Mouse (Mus musculus) embryonic fibroblast, embryonic 13.5 days (primary cell): ENCODE results near the gene Gm20388. TPM values are rescaled to one million over a fixed set of nuclear protein-coding genes. Genes with fewer than 3 reads are reported as not detected.
A peak's percentile ranks its signal among the peaks of the same experiment; 100 is the strongest.

ENCODE experiments used
- H3K27ac ChIP-seq: 2 replicates; pipeline ENCODE4 v1.5.1; 2012; ENCODE audit warnings: low read length, control low read depth, inconsistent platforms; ENCODE audit not compliant: insufficient read depth
- H3K4me1 ChIP-seq: 2 replicates; pipeline ENCODE4 v1.6.1; 2011; ENCODE audit warnings: low read length; ENCODE audit not compliant: control insufficient read depth, insufficient read depth
- H3K4me3 ChIP-seq: 2 replicates; pipeline ENCODE4 v1.5.1; 2011; ENCODE audit warnings: mild to moderate bottlenecking, control low read depth, low read length; ENCODE audit not compliant: insufficient read depth
- CTCF ChIP-seq: IDR thresholded peaks from 2 replicates; pipeline ENCODE4 v1.5.1; 2011; ENCODE audit warnings: mild to moderate bottlenecking, control low read depth, low read length, moderate library complexity, borderline replicate concordance; ENCODE audit not compliant: insufficient read depth
- POLR2A ChIP-seq: IDR thresholded peaks from 2 replicates; pipeline ENCODE4 v1.6.1; 2011; ENCODE audit warnings: low read depth, mild to moderate bottlenecking, control low read depth, low read length, moderate library complexity
- polyA plus RNA-seq: library from polyadenylated mRNA; stranded (reverse); fragments of >200 nt; gene quantifications from 2 replicates; pipeline ENCODE4 v1.2.4, GENCODE M21; 2011; ENCODE audit warnings: low read depth; ENCODE audit not compliant: missing spikeins, insufficient read length

Gm20388 gene
- polyA plus RNA-seq, 1 experiment: 82.8 TPM

- Histone ChIP-seq H3K4me3 (no peak overlapping the region), H3K27ac (no peak overlapping the region), H3K4me1 (0 out of 2 replicates have a peak, but pooled peaks cover 7% of the 10 kb centered on the region)
- TF ChIP-seq CTCF (no peak), POLR2A (no peak)
Measured at GRCm38 (mm10) chr8:124312228-124312627, 4401.6 kb downstream of the Gm20388 start.

DNA sequence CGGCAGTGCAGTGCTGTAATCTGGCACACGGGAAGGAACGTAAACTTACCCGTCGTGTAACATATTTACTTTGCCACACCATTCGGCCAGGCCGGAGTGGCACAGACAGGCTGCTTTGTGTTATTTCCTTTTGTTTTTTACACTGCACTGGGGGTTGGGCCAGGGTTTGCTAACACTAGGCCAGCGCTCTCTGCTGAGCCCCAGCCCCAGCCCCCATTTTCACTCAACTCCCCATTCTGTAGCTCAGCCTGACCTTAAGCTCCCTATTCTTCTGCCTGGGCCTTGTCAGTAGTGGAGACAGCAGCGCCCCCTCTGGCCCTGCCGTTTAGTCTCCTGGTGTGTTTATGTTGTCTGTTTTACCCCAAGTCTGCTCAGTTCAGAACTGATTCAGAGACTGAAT, 4404.2 kb downstream of the Gm20388 start:
- TF ChIP-seq POLR2A (no peak), CTCF (0 out of 2 replicates have a peak, but pooled peaks have one; percentile 4)
- H3K4me1 ChIP-seq: 0 out of 2 replicates have a peak, but pooled peaks cover 11% of the 10 kb centered on the region
- H3K27ac ChIP-seq: no peak overlapping the region
- no peak overlapping the region for H3K4me3 ChIP-seq

DNA sequence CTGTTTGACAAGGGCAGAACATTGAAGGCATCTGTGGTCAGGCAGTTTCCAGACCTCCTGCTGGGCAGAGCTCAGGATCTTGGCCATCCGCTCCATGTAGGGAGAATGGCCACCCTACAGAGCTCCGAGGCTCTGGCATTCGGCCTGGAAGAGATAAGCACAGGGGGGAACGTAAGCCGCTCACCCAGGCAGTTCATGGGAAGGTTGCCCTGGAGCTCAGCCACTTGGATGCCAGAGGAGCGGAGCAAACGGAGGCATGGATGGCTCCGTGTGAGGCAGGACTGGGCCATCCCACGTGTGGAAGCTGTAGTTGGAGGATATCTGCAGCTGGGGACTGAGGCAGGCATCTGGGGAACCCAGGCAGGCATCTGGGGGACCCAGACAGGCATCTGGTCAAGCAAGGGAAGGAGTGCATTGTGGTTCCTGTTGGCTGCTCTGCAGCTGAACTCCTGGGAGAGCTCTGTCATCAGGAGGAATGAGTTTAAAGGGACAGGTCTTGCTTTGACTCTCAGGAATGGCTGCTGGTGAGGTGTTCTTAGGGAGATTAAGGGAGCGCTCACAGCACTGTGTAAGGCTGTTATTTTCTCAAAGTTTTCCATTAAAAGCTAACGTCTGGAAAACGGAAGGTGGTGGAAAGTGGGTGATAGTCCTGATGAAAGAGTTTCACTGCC, 4406.0 kb downstream of the Gm20388 start:
- no peak overlapping the region for H3K4me3 ChIP-seq
- no peak overlapping the region for H3K27ac ChIP-seq
- TF ChIP-seq POLR2A: no peak
- 0 out of 2 replicates have a peak, but pooled peaks cover 11% of the 10 kb centered on the region for H3K4me1 ChIP-seq

GRCm38 (mm10) chr8:124317191-124317682, 4406.6 kb downstream of the Gm20388 start:
- no peak overlapping the region for H3K27ac ChIP-seq
- TF ChIP-seq POLR2A (no peak), CTCF (no peak)
- H3K4me1 ChIP-seq: 0 out of 2 replicates have a peak, but pooled peaks cover 11% of the 10 kb centered on the region
- H3K4me3 ChIP-seq: no peak overlapping the region

DNA sequence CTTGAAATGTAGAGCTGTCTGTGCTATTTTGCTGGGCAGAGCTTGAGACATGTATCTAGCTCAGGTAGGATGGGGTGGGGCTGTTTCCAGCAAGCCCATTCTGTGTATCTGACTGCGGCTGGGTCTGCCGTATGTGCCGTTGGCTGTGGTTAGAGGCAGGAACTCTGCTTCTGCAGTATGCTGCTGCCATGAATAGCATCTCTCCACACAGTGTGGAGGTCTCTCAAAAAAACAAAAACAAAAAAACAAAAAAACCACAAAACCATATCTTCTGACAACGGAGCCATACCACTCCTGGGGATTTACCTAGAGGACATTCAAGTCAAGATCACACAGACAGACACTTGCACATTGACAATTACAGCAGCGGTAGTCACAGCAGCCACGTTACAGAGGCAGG, 4407.2 kb downstream of the Gm20388 start:
- H3K4me1 ChIP-seq: 0 out of 2 replicates have a peak, but pooled peaks cover 11% of the 10 kb centered on the region
- no peak overlapping the region for H3K27ac ChIP-seq
- no peak for TF ChIP-seq CTCF
- no peak for TF ChIP-seq POLR2A
- H3K4me3 ChIP-seq: no peak overlapping the region

DNA sequence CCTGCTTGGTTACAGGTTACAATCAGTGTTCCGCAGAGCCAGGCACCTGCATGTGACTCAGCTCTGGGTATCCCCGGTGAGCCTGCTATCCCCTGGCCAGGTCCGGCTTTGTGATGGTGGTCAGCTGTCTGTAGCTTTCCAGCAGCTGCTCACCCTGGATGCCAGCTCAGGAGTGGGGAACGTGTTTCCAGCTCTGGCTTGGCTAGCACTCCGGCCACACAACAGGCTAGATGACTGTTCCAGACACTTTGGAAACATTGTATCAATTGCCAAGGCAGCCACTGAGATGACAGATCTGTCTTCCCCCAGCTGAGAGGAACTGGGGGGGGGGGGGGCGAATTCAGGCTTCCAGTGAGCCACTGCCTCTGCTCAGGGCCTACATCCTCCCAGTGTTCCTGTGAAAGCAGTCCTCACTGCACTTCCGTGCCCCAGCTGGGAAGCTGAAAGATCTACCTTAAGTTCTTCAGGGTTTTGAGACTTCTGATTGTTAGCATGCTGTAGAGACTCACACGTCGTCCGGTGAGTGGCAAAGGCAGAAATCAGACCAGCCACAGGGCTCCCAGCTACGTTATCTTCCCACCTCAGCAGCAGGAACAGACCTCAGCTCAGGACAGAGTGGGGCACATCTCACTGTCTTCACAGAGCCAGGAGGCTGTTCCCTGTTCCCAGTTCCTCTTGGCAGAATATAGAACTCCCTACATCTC, 4408.1 kb downstream of the Gm20388 start:
- Histone ChIP-seq H3K27ac (no peak overlapping the region), H3K4me1 (0 out of 2 replicates have a peak, but pooled peaks cover 11% of the 10 kb centered on the region), H3K4me3 (no peak overlapping the region)
- TF ChIP-seq POLR2A: no peak
- no peak for TF ChIP-seq CTCF

GRCm38 (mm10) chr8:124319316-124319652, 4408.6 kb downstream of the Gm20388 start:
- no peak overlapping the region for H3K27ac ChIP-seq
- 0 out of 2 replicates have a peak, but pooled peaks cover 11% of the 10 kb centered on the region for H3K4me1 ChIP-seq
- TF ChIP-seq POLR2A (no peak), CTCF (no peak)
- no peak overlapping the region for H3K4me3 ChIP-seq

DNA sequence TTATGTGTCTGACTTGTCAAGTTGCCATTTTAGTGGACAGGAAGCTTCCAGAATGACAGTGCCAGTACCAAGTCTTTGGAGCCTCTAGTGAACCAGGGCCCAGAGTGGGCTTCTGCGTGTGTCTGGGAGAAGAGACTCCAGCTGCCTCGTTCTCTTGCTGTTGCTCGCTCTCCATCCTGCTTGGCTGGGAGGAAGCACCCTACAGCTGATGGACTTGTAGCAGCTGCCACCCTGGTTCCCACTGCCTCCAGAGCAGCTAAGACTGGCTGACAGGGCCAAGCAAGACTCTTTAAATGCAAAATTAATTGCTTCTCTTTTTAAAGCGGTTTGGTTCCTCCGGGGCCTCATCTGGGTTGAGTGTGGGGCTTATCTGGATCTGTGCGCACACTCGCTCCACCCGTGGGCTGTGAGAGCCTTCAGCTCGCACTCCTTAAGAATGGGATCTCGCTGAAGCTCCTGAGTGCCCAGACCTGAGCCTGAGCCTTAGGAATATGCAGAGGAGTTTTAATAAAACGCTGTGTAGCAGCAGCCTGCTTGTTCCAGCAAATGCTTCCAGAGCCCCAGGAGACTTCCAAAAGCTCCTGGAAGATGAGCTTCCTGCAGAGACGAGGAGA, 4410.7 kb downstream of the Gm20388 start:
- TF ChIP-seq POLR2A (no peak), CTCF (no peak)
- Histone ChIP-seq H3K4me1 (0 out of 2 replicates have a peak, but pooled peaks cover 11% of the 10 kb centered on the region), H3K27ac (no peak overlapping the region), H3K4me3 (no peak overlapping the region)

DNA sequence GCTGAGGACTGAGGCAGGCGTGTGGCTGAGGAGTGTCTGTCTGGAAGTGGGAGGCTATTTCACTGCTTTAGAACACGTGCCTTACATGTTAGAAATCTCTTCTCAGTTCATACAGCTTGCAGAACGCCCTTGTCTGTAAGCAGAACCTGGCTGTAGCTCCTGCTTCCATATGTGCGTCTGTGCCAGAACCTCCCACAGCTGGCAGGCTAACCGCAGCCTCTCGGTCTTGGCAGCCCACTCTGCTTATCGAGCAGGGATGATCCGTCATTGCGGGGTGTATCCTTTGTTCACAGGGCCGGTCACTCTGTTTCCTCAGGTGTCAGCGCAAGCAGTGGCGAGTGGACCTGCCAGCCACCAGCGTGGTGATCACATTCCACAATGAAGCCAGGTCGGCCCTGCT, 4412.7 kb downstream of the Gm20388 start:
- H3K27ac ChIP-seq: no peak overlapping the region
- no peaks in the 10 kb centered on the region for H3K4me1 ChIP-seq
- no peak overlapping the region for H3K4me3 ChIP-seq
- no peak for TF ChIP-seq CTCF
- TF ChIP-seq POLR2A: no peak
